Mouse (Mus musculus) skeletal muscle tissue, postnatal 0 days (tissue): ENCODE results near the gene Prkd3. TPM values are rescaled to one million over a fixed set of nuclear protein-coding genes. Genes with fewer than 3 reads are reported as not detected.

Source experiments
- polyA plus RNA-seq: library from polyadenylated mRNA; unstranded; fragments of >200 nt; fragmentation: Nextera tagmentation; extraction: Ambion mirVana; gene quantifications from 2 replicates; pipeline ENCODE4 v1.2.1, GENCODE M21; 2015

The Prkd3 gene
- polyA plus RNA-seq: 14.2 and 15.4 TPM in 2 replicates

GRCm38 (mm10) chr17:79020208-79020983, at the start of gene Prkd3:
Gene Prkd3, minus strand, starts transcription at chr17:79020816.

GRCm38 (mm10) chr17:79051606-79052005, 31.0 kb upstream of the Prkd3 start, which contains the start of gene Qpct:
Gene Qpct, plus strand, starts transcription at chr17:79051906.

GRCm38 (mm10) chr17:78936466-78937228, 84.0 kb downstream of the Prkd3 start, which contains the start of the genes Cebpz and Ndufaf7:
Gene Cebpz, minus strand, starts transcription at chr17:78937066.
Gene Ndufaf7, plus strand, starts transcription at chr17:78937136.

GRCm38 (mm10) chr17:78916369-78916813, 104.2 kb downstream of the Prkd3 start, which contains the start of gene Cebpzos:
Gene Cebpzos, plus strand, starts transcription at chr17:78916500.

GRCm38 (mm10) chr17:78906892-78907291, 113.7 kb downstream of the Prkd3 start, which contains the start of gene Sult6b1:
Gene Sult6b1, minus strand, starts transcription at chr17:78906992.

Other genes with a start within 250 kb of the Prkd3 start
- gene Heatr5b, start 185.5 kb downstream of the Prkd3 start, polyA plus RNA-seq: 4.8 and 5.5 TPM in 2 replicates
- 32.7 and 39.3 TPM in 2 replicates for gene Gpatch11, start 185.2 kb downstream of the Prkd3 start, polyA plus RNA-seq
- 5.0 and 6.9 TPM in 2 replicates for gene Eif2ak2, start 138.2 kb downstream of the Prkd3 start, polyA plus RNA-seq
- 0.06 TPM in 1 of 2 replicates, not detected in the other for gene Sult6b1, start 113.8 kb downstream of the Prkd3 start, polyA plus RNA-seq
- 126 and 131 TPM in 2 replicates for gene Cebpzos, start 104.3 kb downstream of the Prkd3 start, polyA plus RNA-seq
- 28.6 and 29.4 TPM in 2 replicates for gene Cebpz, start 83.8 kb downstream of the Prkd3 start, polyA plus RNA-seq
- gene Ndufaf7, start 83.7 kb downstream of the Prkd3 start, polyA plus RNA-seq: 31.1 and 32.9 TPM in 2 replicates
- 42.9 and 50.4 TPM in 2 replicates for gene Qpct, start 31.1 kb upstream of the Prkd3 start, polyA plus RNA-seq